Mouse (Mus musculus) neural tube, embryonic 13.5 days (tissue): ENCODE data around the gene Gramd1a. TPM values are rescaled to one million over a fixed set of nuclear protein-coding genes. Genes with fewer than 3 reads are reported as not detected.

Experiments used
- ATAC-seq: fragments of 200-750 bp; cut with Nextera tagmentation; 2 replicates; pipeline ENCODE4 v1.8.0; 2017; ENCODE audit warnings: low read depth, mild to moderate bottlenecking, moderate TSS enrichment, moderate library complexity
- H3K27ac ChIP-seq: fragments of 300-500 bp; sonication (generic); replicated peaks from 2 replicates; pipeline ENCODE4 v1.5.1; 2015; ENCODE audit warnings: moderate library complexity, mild to moderate bottlenecking, inconsistent platforms
- H3K27me3 ChIP-seq: fragments of 300-500 bp; sonication (generic); 2 replicates; pipeline ENCODE4 v1.6.1; 2015; ENCODE audit warnings: mild to moderate bottlenecking, inconsistent platforms
- H3K36me3 ChIP-seq: fragments of 300-500 bp; sonication (generic); 2 replicates; pipeline ENCODE4 v1.6.1; 2015; ENCODE audit warnings: mild to moderate bottlenecking, inconsistent platforms
- H3K4me1 ChIP-seq: fragments of 300-500 bp; sonication (generic); replicated peaks from 2 replicates; pipeline ENCODE4 v1.6.1; 2015; ENCODE audit warnings: inconsistent platforms
- H3K4me2 ChIP-seq: fragments of 300-500 bp; sonication (generic); 2 replicates; pipeline ENCODE4 v1.6.1; 2015; ENCODE audit warnings: inconsistent platforms, mild to moderate bottlenecking, moderate library complexity
- H3K4me3 ChIP-seq: fragments of 300-500 bp; sonication (generic); 2 replicates; pipeline ENCODE4 v1.5.1; 2015; ENCODE audit warnings: mild to moderate bottlenecking, inconsistent platforms
- H3K9ac ChIP-seq: fragments of 300-500 bp; sonication (generic); 2 replicates; pipeline ENCODE4 v1.6.1; 2015; ENCODE audit warnings: moderate library complexity, mild to moderate bottlenecking, inconsistent platforms
- H3K9me3 ChIP-seq: fragments of 300-500 bp; sonication (generic); 2 replicates; pipeline ENCODE4 v1.6.1; 2016; ENCODE audit warnings: inconsistent platforms
- WGBS: fragments of 180-500 bp; shearing (Covaris S2); methylation state at CpG from one replicate; pipeline ENCODE4 v1.1.7; 2015; 5-methylcytosine and 5-hydroxymethylcytosine counted together
- polyA plus RNA-seq: library from polyadenylated mRNA; unstranded; fragments of >200 nt; fragmentation: Nextera tagmentation; extraction: Ambion mirVana; gene quantifications from 2 replicates; pipeline ENCODE4 v1.2.1, GENCODE M21; 2015

The Gramd1a gene
- polyA plus RNA-seq, 1 experiment from 2014 or later = 212 TPM

DNA sequence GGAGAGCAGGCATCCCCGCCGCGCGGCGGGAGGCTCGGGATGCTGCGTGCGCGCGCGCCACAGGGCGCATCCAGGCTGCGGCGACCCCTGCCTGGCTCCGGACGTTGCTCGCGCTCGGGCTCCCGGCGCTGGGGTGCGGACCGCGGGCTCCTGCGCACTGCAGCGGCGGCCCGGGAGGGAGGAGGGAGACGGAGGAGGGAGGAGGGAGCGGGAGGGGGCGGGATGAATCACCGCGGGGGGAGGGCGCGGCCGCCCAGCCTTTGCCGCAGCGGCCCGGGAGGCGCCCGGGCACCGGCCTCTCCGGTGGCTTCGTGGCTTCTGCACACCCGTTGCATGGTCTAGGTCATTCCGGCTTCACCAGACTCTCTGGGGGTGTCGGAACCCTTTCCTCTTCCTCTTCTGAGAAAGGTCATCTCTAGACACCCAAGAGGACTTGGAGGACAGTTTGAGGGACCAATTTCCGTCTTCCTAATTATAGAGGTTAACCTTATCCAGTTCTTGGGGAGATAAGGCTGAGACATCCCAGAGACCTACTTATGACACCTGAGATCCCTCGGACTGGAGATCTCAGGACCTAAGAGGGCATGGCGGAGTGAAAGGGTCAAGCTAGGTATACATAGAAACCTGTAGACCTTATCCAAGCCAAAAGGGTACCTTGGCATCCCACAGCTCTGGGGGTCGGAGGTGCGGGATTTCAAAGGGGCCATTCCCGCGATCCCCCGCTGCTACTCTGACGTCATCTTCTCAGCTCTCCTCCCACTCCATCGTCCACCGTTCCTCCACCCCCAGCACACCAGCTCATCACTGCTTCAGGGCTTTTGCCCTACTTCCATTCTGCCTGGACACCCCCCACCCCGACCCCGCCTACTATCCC, 28.6 kb downstream of the Gramd1a start, which contains the start of gene Scn1b:
Gene Scn1b (minus strand): TSS at position 153 of the 874 bp plus-strand sequence.
- peak within 1 kb of the TSS; percentile 33; the same call in 1 of the 2 replicates for H3K27ac ChIP-seq
- H3K4me2 ChIP-seq = peak within 1 kb of the TSS; percentile 91
- no peaks in the 10 kb centered on the region for H3K9me3 ChIP-seq
- H3K36me3 ChIP-seq = peaks cover 41% of the 10 kb centered on the region
- peak; percentile 55 for ATAC-seq
- peaks cover 35% of the 10 kb centered on the region for H3K27me3 ChIP-seq
- H3K4me3 ChIP-seq = peak within 1 kb of the TSS; percentile 57
- peaks cover 21% of the 10 kb centered on the region for H3K4me1 ChIP-seq
- peak within 1 kb of the TSS; percentile 82 for H3K9ac ChIP-seq
- WGBS = 1% methylated on average over 50 of the region's 60 CpGs

DNA sequence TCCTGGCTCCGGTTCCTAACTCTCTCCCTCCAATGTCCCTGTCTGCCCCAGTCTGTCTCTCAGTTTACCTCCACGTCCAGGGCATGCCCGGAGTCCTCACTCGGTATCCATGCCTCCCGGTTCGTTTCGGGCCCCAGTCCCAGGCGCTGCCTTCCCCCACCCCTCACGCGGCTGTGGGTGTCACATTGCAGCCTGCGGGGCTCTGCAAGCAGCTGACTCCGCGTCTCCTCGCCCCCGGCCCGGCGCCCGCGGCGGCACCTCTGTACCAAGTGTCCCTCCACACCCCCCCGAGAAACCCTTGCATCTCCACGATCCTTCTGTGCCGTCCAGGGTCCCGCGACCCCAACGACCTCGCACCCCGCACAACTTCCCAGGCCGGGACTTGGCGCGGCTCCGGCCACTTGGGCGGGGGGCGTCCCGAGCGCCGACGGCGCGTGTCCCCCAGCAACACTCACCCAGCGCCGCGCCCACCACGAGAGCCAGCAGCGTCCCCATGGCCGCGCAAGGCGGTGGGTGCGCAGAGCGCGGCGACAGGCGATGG, 29.4 kb downstream of the Gramd1a start:
- WGBS = 1% methylated on average over 46 of the region's 53 CpGs
- H3K36me3 ChIP-seq = peaks cover 33% of the 10 kb centered on the region
- peak overlapping the region; percentile 82 for H3K9ac ChIP-seq
- ATAC-seq = no peak
- H3K9me3 ChIP-seq = no peaks in the 10 kb centered on the region
- H3K27ac ChIP-seq = no peak overlapping the region
- H3K4me2 ChIP-seq = peak overlapping the region; percentile 91
- peaks cover 21% of the 10 kb centered on the region for H3K4me1 ChIP-seq
- H3K27me3 ChIP-seq = peaks cover 35% of the 10 kb centered on the region
- peak overlapping the region; percentile 57 for H3K4me3 ChIP-seq

- Histone ChIP-seq H3K27ac (no peak overlapping the region), H3K27me3 (peaks cover 35% of the 10 kb centered on the region), H3K4me3 (no peak overlapping the region), H3K4me2 (no peak overlapping the region), H3K9me3 (no peaks in the 10 kb centered on the region), H3K4me1 (peaks cover 21% of the 10 kb centered on the region), H3K36me3 (peaks cover 21% of the 10 kb centered on the region), H3K9ac (no peak overlapping the region)
- 80% methylated on average over 13 of the region's 13 CpGs for WGBS
- no peak for ATAC-seq
Measured at GRCm38 (mm10) chr7:31125116-31125515, 30.6 kb downstream of the Gramd1a start.

DNA sequence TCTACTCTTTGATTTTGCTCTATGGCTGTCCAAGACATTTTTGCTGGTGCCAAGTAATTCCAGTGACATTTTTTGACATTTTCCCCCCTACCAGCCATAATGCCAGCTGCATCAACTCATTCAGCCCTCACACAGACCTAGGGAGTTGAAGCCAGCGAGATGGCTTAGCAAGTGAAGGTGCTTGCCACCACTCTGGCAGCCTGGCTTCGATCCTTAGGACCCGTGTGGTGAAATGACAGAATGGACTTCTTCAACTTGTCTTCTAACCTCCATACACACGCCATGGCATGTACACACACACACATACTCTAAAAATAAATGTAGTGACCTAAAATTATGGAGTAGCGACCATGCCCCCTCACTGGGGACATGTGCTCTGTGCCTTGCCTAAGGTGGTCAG, 31.3 kb downstream of the Gramd1a start:
- Histone ChIP-seq H3K9ac (no peak overlapping the region), H3K36me3 (peaks cover 14% of the 10 kb centered on the region), H3K4me3 (no peak overlapping the region), H3K4me2 (no peak overlapping the region), H3K9me3 (no peaks in the 10 kb centered on the region), H3K27ac (no peak overlapping the region), H3K4me1 (peaks cover 21% of the 10 kb centered on the region), H3K27me3 (peaks cover 35% of the 10 kb centered on the region)
- ATAC-seq = no peak
- WGBS = 90% methylated on average over 5 of the region's 5 CpGs

DNA sequence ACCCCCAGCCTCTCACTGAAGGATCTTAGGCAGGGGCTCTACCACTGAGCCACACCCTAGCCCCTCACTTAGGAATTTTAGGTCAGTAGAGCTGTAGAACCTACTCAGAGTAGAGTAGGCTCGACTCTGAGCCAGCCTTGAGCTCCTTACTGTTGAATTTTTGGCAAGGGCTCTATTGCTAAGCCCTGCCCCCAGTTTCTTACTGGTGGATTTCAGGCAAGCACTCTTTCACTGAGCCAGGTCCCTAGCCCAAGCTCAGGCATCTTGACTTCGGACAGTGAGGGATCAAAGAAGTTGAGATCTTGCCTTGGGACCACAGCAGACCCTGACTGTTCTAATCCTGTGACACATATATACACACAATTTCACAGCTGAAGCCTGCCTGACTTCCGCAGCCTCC, 32.0 kb downstream of the Gramd1a start:
- H3K4me3 ChIP-seq = no peak overlapping the region
- H3K9ac ChIP-seq = no peak overlapping the region
- H3K4me1 ChIP-seq = peaks cover 21% of the 10 kb centered on the region
- no peak for ATAC-seq
- WGBS = 86% methylated on average over 3 of the region's 3 CpGs
- peaks cover 7% of the 10 kb centered on the region for H3K36me3 ChIP-seq
- H3K27me3 ChIP-seq = peaks cover 35% of the 10 kb centered on the region
- H3K4me2 ChIP-seq = no peak overlapping the region
- no peaks in the 10 kb centered on the region for H3K9me3 ChIP-seq
- no peak overlapping the region for H3K27ac ChIP-seq

- H3K36me3 ChIP-seq = no peaks in the 10 kb centered on the region
- peaks cover 35% of the 10 kb centered on the region for H3K27me3 ChIP-seq
- ATAC-seq = no peak
- H3K27ac ChIP-seq = no peak overlapping the region
- H3K4me3 ChIP-seq = no peak overlapping the region
- WGBS = 91% methylated on average over 16 of the region's 16 CpGs
- no peak overlapping the region for H3K4me2 ChIP-seq
- H3K4me1 ChIP-seq = peaks cover 21% of the 10 kb centered on the region
- no peak overlapping the region for H3K9ac ChIP-seq
- no peaks in the 10 kb centered on the region for H3K9me3 ChIP-seq
Measured at GRCm38 (mm10) chr7:31122641-31123631, 32.8 kb downstream of the Gramd1a start.

GRCm38 (mm10) chr7:31119556-31119955, 36.1 kb downstream of the Gramd1a start:
- 86% methylated on average over 5 of the region's 5 CpGs for WGBS
- H3K4me3 ChIP-seq = no peak overlapping the region
- no peak for ATAC-seq
- peaks cover 11% of the 10 kb centered on the region for H3K27me3 ChIP-seq
- H3K4me2 ChIP-seq = no peak overlapping the region
- H3K36me3 ChIP-seq = no peaks in the 10 kb centered on the region
- H3K9me3 ChIP-seq = no peaks in the 10 kb centered on the region
- no peak overlapping the region for H3K9ac ChIP-seq
- H3K27ac ChIP-seq = no peak overlapping the region
- H3K4me1 ChIP-seq = 0 out of 2 replicates have a peak, but pooled peaks cover 8% of the 10 kb centered on the region

DNA sequence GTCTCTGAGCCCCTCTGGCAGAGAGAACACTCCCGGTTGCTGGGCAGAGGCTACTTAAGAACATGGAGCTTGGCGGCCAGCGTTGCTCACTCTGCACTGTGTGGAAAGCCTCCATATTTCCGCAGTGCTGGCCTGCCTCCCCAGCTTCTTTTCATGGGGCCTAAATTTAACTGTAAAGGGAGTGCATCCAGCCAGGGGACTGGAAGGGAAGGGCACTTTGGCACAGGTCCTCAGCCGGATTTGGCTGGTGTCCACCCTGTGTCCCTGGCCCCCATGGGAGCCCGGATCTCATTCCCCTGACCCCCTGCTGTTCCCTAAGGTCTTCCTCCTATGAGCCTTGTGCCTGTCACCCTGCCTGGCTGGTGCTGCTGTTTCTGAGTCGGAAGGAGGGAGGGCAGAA, 37.2 kb downstream of the Gramd1a start:
- no peak for ATAC-seq
- Histone ChIP-seq H3K9me3 (no peaks in the 10 kb centered on the region), H3K27ac (no peak overlapping the region), H3K27me3 (peaks cover 7% of the 10 kb centered on the region; the same call in 1 of the 2 replicates), H3K4me3 (no peak overlapping the region), H3K36me3 (no peaks in the 10 kb centered on the region), H3K4me1 (0 out of 2 replicates have a peak, but pooled peaks cover 8% of the 10 kb centered on the region), H3K4me2 (no peak overlapping the region), H3K9ac (no peak overlapping the region)
- WGBS = 77% methylated on average over 7 of the region's 7 CpGs

DNA sequence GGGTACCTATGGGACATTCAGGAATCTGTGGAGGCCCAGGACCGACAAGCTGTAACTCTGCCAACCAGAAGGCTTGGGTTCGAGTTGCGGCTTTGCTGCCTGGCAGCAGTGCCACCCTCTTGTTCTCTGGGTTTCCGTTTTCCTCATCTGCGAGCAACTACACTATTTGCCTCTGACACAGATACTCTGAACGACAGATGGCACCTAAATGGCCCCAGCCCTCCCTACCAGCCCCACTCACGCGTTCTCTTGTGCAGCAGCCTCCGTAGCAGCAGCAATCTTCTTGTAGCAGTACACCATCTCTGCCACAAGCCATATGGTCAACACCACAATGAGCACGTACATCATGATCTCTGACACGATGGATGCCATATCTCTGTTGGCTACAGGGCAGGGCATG, 38.2 kb downstream of the Gramd1a start:
- no peak overlapping the region for H3K4me2 ChIP-seq
- 0 out of 2 replicates have a peak, but pooled peaks cover 8% of the 10 kb centered on the region for H3K4me1 ChIP-seq
- H3K27me3 ChIP-seq = peaks cover 7% of the 10 kb centered on the region; the same call in 1 of the 2 replicates
- H3K9me3 ChIP-seq = no peaks in the 10 kb centered on the region
- no peak for ATAC-seq
- H3K4me3 ChIP-seq = no peak overlapping the region
- no peaks in the 10 kb centered on the region for H3K36me3 ChIP-seq
- H3K27ac ChIP-seq = no peak overlapping the region
- WGBS = 78% methylated on average over 11 of the region's 11 CpGs
- H3K9ac ChIP-seq = no peak overlapping the region

DNA sequence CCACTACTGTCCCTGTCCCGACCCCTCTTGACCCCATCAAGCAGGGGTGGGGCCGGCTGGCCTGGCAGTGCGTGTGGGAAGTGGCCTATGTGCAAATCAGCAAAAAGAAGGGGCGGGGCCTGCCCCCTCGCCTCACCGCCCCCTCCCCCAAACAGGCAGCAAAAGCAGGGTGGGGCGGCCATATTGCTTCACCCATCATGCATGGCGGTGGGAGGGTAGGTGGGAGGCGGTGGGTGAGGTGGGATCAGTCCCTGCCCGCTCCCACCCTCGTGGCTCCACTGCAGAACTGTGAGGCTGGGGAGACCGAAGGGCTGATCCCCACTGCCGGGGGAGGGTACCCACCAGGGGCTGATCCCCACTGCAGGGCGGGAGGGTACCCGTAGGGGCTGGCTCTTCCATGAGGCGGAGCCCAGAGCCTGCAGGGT, 39.0 kb downstream of the Gramd1a start:
- Histone ChIP-seq H3K9ac (no peak overlapping the region), H3K9me3 (no peaks in the 10 kb centered on the region), H3K27ac (no peak overlapping the region), H3K4me2 (no peak overlapping the region), H3K36me3 (no peaks in the 10 kb centered on the region), H3K4me3 (no peak overlapping the region), H3K27me3 (peaks cover 7% of the 10 kb centered on the region; the same call in 1 of the 2 replicates), H3K4me1 (0 out of 2 replicates have a peak, but pooled peaks cover 8% of the 10 kb centered on the region)
- WGBS = 39% methylated on average over 16 of the region's 16 CpGs
- ATAC-seq = no peak

DNA sequence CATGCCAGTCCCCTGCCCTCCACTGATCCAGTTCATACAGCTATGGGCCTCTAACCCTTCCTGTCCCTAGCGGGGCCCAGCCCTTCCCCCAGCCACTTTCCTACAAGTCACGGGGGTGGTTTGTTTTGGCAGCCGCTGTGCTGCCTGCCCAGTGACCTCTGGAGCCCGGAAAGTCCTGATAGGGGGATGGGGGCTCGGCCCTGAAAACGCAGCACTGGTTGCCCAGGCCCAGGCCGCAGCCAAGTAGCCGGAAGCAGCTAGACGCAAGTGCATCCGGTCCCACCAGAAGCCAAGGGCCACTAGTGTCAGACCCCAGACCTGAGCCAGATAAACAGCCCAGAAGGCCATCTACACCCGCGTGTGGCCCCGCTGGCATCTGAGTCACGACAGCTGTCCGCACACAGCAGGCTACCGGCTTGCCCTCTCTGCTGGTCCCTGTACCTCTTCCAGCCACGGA, 40.1 kb downstream of the Gramd1a start:
- H3K4me1 ChIP-seq = 0 out of 2 replicates have a peak, but pooled peaks cover 8% of the 10 kb centered on the region
- H3K36me3 ChIP-seq = no peaks in the 10 kb centered on the region
- H3K27ac ChIP-seq = no peak overlapping the region
- ATAC-seq = no peak
- peaks cover 7% of the 10 kb centered on the region; the same call in 1 of the 2 replicates for H3K27me3 ChIP-seq
- no peak overlapping the region for H3K9ac ChIP-seq
- H3K9me3 ChIP-seq = no peaks in the 10 kb centered on the region
- no peak overlapping the region for H3K4me2 ChIP-seq
- no peak overlapping the region for H3K4me3 ChIP-seq
- 31% methylated on average over 17 of the region's 17 CpGs for WGBS
